Mouse (Mus musculus): ENCODE results near the gene Sfswap.

GRCm38 (mm10) chr5:129533731-129534130 lies 32.7 kb downstream of the Sfswap start:
- TF ChIP-seq CTCF (IDR thresholded peaks at IDR 0.05; ENCODE audit: extremely low read depth, insufficient read depth, low read length) = no peak
- no peak for TF ChIP-seq POLR2A (IDR thresholded peaks at IDR 0.05; ENCODE audit: extremely low read depth, insufficient read depth, low read length)

All from cortical plate, adult 2 months (tissue).